Mouse (Mus musculus): ENCODE results near the gene Slit1.

Slit1 gene

DNA sequence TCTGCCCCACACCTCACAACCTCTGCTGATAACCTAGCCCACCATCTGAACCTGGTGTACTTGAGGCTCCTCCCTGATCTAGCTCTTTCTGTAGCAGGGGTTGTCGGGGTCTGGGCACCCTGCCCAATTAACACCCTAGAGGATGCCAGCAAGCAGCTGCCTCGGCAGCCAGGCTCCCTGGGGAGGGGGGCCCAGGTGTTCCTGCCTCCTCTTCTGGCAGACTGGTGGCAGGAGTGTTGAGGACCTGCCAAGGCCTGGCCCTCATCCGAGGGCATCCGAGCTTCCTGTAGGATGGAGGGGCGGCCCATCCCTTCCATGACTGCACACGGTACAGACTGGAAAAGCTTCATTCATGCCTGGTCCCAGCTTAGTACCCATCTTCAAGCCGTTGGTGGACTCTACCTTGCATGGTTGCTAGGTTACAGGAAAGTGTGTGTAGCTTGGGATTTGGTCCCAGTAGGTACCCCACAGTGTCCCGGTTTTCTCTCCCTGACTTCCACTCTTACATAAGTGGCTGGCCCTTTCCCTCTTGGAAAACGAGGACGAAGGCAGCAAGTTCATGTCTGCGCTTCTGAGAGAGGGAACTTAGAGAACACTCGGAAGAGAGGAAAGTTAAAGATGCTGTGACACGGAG lies 57.9 kb downstream of the Slit1 start:
- no peak for DNase-seq

DNA sequence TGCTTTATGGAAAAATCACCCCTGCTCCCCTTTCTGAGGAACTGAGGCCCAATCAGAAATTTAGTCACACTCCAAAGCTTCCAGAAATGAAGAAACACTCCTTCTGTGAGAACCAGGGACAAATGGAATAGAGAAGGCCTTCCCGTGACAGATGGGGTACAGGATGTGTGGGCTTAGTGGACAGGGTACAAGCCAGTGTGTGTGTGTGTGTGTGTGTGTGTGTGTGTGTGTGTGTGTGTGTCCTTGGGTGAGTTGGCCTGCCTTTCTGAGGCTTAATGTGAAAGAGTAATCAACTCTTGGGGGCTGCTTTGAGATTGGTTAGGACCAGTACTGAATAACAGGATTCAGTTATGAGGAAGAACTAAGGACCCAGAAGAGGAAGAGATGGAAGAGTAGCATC lies 58.6 kb downstream of the Slit1 start:
- no peak for DNase-seq

DNA sequence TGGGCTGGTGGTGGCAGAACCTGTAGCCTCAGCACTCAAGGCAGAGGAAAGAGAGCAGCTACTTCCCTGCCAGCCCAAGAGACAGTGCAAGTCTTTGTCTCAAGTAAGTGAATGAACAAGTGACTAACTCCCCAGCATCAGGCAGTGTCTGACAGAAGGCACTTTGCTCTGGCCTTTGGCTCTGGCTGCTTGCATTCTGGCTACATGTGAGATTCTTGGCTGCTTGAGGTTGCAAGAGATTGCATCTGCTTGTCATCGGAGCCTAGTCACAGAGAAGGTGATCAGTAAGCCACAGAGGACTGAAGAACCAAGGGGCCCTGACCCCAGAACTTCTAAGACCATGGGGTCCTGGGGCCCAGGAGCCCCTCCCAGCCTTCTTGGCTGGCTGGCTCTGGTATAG lies 59.5 kb downstream of the Slit1 start:
- no peak for DNase-seq

DNA sequence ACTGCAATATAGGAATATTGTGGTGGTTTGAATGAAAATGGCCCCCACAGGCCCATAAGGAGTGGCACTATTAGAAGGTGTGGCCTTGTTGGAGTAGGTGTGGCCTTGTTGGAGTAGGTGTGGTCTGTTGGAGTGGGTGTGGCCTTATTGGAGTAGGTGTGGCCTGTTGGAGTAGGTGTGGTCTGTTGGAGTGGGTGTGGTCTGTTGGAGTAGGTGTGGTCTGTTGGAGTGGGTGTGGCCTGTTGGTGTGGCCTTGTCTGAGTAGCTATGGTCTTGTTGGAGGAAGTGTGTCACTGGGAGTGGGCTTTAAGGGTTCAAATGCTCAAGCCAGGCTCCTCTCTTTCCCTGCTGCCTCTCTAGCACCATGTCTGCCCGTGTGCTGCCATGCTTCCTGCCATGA lies 63.2 kb downstream of the Slit1 start:
- DNase-seq: no peak

DNA sequence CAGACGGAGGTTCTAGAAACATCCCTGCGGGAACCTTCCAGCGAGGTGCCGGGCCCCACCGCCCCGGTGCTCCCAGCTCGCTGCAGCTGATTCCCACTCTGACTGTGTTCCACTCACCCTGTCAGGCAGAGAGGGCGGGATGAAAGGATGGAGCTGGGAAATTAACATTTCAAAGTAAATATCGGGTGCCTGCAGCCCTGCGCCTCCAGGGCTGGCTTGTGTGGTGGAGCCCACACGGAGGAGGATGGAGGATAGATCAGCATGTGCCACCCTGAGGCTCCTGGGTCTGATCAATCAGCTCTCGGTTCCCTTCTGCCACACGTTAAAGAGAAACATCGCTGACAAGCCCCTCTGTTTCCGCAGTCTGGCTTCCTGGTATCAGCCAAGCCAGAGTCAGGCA lies 64.4 kb downstream of the Slit1 start:
- DNase-seq: no peak

DNA sequence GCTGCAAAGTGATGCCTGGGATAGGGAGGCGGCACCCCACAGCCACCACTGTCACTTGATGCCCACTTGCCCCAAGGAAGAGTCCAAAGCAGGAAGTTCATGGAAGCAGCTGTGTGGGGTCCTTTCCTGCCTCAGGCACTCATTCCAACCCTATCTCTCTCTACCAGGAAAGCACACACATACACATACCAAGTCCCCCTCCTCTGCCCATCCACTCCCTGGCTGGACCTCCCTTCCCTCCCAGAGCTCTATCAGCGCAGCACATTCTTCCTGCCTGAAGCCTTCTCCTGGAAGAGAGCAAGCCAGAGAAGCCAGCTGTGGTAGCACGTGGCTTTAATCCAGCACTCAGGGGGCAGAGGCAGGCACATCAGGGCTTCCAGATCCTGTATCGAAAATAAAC lies 65.9 kb downstream of the Slit1 start:
- no peak for DNase-seq

DNA sequence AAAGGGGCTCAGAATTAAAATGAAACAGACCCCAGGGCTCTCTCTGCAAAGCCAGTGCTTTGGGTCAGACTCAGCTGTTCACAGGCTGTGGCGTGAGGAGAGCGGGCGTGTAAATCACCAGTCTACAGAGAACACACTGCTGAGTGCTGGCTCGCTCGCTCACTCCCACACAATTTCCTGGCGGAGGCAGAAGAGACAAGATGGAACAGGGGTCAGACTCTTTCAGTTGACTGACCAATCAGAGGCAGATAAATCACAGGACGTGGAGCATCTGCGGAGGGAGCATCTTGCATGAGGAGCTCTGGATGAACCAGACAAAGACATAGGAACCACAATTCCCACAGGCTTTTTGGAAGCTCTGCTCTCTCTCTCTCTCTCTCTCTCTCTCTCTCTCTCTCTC lies 67.9 kb downstream of the Slit1 start:
- no peak for DNase-seq

DNA sequence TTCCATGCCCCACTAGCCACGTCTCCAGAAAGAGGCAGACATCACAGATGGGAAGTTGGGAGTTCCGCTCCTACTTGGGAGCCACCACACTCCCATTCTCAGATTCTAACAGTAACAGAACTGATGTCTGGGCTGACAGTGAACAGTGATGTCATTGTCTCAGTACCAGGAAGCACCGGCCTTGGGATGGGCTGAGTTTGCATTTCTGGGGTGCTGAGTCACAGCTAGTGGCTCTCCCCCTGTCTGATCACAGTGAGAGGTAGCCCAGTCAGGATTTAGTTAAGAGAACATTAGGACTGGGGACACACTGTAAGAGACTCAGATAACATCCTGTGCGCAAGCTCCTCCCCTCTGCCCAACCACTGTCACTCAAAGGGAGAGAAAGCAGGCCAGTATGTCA lies 69.1 kb downstream of the Slit1 start:
- DNase-seq: no peak

DNA sequence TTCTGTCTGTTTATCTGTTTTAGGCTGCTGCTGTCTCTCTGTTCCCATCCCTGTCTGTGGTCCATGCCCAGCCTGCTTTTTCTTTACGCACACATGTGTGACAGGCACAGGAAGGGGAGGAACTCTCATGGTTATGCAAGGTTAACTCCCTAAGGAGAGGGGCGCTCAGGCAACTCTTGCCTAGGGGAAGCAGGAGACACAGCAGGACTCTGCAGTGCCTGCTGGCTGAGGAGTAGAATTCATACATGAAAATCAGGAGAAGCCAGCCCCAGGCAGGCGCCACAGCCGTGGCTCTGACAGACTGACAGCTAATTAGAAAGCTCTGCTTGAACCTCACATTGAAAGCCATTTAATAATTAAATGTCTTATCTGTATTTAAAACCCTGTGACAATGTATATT lies 70.6 kb downstream of the Slit1 start:
- DNase-seq: no peak

DNA sequence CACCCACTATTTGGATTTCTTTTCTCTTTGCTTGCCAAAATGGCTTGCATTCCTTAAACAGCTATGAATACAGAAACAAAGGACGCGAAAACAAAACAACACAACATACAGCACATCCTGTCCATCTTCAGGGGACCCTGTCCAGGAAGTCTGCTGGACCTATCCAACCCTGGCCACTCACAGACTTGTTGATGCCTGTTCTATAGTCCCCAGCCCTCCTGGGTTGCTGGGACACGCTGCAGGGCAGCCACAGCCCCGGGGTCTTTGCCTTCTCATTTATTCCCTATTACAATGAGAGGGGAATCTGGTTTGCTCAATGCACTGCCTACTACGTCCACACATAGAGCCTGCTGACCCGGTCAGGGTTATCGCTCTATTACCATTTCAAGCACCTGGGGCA lies 72.5 kb downstream of the Slit1 start:
- DNase-seq: no peak

DNA sequence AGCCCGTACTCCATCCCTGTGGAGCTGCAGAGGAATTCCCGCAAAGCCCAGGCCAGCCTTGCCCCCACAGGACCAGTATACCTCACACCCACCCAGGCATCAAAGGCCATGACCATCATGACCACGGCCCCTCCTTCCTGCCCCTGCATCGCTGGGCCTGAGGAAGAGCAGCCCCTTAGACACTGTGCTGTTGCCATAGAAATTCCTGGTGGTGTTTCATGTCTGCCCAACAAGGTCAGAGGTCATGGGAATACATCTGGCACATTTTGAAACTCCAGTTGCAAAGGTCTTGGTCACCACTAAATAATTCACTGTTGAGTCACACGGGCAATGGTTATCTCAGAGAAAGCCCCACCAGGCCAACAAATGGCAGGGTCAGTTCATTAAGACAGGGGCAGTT lies 73.0 kb downstream of the Slit1 start:
- no peak for DNase-seq

DNA sequence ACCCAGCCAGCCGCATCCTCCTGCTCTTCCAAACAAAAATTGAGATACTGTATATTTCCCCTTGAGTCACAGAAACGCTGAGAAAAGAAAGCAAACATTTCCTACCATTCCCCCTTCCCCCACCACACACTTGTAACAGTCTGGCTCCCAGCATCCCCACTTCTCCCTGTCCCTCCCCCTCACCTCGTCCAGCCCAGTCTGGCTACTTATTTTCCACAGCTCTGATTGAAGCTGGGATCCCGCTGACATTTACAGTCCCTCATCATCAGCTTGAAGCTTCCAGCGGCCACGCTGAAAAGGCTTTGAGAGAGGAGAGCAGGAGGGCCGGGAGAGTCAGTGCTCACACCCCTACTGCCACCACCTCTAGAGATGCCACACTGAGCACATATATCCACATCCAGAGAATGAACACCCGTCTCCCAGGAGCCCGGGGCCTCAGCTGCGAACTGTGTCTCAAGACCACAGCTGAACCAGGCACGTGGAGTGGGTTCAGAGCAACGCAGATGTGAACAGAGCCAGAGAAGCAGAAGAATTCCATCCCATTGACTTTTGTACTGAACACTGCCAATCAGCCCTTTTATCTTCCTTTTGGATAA lies 73.6 kb downstream of the Slit1 start:
- DNase-seq: no peak

DNA sequence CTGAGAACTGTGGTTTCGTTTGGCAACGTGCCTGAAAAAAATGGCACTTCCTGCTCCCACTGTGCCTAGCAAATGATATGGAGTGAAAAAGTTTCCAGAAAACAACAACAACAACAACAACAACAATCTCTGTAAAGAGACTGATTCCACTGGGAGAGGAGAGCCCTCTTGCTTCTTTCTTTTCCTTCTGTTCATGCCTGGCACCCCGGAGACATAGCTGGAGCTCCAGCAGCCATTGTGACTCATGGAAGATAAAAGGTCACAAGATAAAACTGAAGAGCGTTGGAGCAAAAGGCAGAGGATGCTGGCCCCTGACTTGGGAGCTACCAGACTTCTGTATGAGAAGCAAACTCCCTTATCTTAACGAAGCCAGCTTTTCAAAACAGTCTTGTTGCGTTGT lies 75.9 kb downstream of the Slit1 start:
- no peak for DNase-seq

DNA sequence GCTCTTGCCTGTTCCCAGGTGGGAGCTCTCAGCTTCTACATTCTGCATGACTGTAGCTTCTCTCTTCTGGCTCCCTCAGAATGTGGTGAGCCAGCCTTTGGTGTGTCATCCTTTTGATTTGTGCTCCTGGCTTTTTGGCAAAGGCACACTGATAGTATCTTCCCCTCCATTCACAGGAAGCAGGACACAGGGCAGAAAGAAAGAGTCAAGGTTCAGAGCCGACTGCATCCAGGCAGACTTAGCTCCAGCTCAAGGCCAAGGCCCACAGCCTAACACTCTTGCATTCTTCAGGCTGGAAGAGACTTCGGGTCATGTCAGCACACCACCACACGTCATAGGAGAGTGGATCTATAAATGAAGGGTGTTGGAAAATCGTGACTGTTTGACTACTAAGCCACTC lies 77.5 kb downstream of the Slit1 start:
- no peak for DNase-seq

DNA sequence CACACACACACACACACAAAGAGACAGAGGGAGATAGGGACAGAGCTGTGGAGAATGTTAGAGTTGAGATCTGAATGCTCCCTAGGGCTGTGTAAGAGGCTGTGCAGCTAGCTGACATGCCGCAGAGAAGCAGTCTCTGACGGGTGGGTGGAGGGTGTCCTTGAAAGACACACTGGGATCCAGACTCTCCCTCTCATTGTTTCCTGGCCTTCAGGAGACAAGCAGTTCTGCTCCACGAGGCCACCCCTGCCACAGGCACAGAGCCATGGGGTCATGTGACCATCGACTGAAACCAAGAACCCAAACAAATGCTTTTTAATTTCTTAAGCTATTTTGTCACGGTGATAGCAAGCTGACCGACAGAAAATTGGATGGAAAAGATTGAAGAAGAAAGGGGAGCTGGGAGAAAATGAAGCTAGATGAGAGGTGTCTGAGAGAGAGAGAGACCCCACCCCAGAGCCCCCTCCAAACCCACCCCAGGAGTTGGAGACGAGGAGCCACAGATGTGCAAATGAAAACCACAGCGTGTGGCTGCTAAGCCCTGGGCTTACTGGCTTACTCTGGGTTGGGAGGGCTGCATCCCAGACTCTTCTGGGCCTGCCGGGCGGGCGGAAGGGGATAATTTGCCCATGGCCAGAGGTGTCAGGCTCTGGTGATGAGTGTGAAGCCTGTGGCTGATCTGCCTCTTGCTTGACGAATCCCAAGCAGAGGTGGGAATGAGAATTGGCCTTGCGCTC lies 79.8 kb downstream of the Slit1 start:
- DNase-seq: no peak

DNA sequence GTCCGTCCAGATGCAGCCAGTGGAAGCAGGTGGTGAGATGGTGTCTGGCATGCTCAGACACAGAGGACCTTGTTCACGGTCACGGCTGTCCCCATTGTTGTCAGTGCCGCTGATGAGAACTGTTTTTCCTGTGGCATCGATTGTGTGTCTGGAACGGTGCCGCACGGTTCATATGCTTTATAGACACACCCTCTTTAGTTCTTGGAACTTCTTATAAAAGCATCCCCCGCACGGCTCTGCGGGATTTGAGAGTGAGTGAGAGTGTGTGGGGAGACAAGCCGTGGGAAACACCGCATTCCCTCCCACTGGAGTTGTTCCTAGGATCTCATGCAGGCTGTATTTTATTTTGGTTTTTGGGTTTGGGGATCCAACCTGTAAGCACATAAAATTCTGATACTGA lies 82.0 kb downstream of the Slit1 start:
- DNase-seq: no peak

DNA sequence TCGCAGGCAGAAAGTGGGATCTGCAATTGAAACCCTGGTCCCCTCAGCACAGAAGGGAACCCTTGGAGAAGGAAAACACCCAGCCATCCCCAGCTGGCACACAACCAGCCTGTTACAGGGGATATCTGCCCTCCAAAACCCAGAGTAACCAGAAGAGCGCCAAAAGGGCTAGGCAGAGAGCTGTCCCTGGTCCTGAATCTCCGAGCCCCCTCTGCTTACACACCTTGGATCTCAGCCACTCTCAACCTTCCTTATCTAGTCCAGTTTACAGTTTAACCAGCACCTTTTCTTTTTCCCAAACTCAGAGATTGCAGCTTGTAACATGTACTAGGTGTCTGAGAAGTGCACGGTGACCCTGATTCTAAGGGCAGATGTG lies 82.5 kb downstream of the Slit1 start:
- DNase-seq: no peak

DNA sequence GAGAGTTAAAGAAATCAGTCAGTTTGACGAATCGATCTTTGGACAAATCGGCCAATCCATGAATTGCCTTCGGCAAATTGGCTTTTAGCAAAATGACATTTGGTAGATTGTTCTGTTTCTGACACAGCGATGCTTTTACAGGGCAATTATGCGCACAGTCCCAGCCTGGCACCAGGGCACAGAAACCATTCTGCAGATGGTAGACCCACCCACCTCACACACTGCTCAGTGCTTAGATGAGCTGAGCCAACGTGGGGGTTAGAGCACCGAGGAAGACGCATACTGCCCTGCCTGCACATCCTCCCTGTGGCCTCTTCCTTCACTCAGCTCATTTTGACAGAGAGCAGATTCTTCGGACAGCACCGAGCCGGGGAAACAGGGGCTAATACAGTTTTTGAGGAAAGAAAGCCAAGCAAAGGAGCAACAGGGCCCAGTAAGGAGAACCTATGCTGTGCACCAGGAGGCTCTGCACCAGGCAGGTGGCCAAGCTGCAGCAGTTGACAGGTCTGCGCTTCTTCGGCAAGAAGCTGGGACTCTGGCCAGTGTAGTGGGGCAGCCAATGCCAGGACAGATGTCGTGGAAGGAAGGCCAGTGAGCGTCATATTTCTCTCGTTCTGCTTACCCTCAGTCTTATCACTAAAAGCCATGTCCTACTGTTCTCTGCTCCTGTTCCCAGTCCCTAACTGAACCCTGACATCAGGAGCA lies 83.0 kb downstream of the Slit1 start:
- no peak for DNase-seq

DNA sequence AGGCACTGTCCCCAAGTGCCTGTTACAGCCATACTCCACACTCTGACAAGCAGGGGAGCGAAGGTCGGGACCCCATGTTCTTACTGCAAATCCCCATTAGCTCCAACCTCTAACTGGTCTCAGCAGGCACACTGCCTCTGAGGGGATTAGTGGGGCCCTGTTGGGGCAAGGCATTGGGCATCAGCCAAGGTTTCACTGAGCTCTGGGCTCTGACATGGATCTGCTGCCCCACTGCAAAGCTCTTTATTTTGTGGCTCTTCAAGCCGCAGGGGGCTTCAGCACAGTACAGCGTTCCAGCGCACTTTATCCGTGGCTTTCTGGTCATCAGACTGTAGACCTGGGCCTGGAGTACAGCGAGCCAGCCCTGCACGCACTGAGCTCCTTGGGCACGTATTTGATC lies 86.0 kb downstream of the Slit1 start:
- no peak for DNase-seq

DNA sequence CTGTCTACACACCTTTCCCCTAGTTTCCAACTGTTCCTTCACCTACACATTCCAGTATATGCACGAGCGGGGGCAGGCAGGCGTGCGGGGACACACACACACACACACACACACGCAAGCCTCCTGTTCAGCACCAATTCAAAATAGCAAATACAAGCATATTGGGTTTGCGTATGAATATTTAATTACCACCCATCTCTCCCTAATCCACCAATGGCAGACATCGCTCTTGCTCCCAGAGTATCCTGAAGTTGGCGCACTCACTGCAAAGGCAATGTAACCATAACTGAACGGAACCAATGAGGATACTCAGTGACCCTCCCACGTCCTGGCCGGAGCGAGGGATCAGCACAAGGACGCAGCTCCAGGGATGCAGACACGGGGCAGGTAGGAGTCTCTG lies 86.8 kb downstream of the Slit1 start:
- no peak for DNase-seq

DNA sequence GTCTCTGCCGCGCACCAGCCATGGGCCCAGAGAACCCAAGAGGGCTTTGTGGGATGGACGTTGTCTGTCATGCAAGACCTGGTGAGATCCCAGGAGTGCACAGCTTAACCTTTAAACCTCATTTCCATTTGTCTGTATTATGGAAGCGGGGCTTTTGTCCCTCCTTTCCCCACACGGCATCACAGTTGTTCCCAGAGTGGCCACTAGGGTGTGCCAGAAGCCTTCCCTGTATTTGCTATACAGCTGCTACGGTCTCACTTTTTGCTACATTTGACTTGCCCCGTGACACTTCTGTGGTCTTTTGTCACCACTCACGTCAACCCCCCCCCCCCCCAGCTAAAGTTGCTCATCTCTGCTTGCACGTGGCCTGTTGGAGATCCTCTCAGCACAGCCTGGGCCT lies 87.5 kb downstream of the Slit1 start:
- DNase-seq: peak; percentile 52

DNA sequence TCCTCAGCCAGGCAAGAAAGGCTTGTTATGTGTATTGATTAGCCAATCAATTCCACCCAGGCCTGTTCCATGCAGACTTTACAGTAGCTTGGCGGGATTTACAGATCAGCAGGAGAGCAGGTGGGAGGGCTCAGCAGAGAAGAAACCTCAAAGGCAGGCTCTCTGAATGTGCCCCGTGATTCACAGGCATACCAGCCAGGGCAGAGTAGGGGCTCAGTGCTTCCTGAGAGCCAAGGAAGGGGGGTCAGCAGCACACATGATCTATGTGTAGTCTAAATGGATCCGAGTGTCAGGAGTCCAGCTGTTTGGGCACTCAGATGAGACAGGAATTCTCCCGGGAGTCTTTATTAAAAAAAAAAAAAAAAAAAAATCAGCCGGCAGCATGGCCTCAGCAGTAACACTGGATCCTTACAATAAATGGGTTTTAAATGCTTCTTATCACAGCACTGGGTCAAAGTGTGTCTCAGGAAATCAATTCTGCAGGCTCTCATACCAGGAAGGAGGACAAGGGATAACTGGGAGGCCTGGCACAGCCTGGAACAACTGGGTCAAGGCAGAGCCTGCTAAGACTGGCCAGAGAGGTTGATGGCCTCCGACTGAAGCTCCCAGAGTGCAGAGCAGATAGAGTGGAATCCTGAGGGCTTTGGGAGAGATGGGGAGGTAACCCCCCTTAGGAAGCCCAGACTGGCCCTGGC lies 88.2 kb downstream of the Slit1 start:
- no peak for DNase-seq

DNA sequence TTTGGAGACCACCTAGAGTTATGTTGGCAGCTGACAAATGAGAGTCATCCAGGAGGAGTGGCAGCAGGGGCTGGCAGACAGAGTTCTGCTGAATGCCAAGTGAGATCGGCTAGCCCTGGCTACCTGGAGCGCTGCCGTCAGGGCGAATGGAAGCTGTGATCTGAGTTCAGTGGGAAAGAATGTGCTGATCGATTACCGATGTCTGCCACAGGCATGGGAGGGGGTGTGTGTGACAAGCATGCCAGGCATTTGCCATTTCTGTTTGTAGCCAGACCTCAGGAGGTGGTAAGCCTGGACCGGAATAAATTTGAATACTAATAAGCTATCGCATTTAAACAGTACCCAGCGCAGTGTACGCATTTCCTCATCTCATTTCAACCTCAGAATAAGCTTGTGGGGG lies 91.5 kb downstream of the Slit1 start:
- no peak for DNase-seq

DNA sequence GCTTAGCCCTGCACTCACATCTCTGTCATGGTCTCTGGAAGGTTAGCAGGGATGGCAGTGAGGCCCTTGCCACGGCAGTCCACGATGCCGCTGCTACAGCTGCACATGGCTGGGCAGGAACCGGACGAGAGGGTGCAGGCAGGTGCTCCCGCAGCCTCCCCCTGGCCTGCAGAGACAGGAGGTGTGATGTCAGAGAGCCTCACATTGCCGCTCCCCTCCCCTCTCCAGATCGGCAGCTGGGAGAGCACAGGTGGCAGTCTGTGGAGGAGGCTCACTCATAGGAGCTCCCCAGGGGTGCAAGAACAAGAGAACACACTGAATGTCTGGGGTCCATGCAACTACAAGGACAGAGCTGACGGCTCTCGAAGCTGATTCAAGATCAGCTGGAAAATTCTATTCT lies 94.1 kb downstream of the Slit1 start:
- DNase-seq: no peak

Measured in cerebellum, adult 9-10 months (tissue).